Mouse (Mus musculus): ENCODE measurements around the gene Lsamp. TPM values are rescaled to one million over a fixed set of nuclear protein-coding genes. Genes with fewer than 3 reads are reported as not detected.
A peak's percentile ranks its signal among the peaks of the same experiment; 100 is the strongest.

Lsamp gene
- polyA plus RNA-seq, 1 experiment from 2014 or later = 168 TPM

GRCm38 (mm10) chr16:41542641-41543040 is 1558.5 kb downstream of the Lsamp start:
- Histone ChIP-seq H3K9me3 (ENCODE audit: control insufficient read depth, low read length) (no peaks in the 10 kb centered on the region), H3K4me1 (ENCODE audit: control insufficient read depth, insufficient read depth, low read length) (no peaks in the 10 kb centered on the region), H3K4me2 (ENCODE audit: low read depth, low read length) (no peak overlapping the region), H3K9ac (replicated peaks; ENCODE audit: low read depth, low read length) (no peak overlapping the region), H3K27me3 (ENCODE audit: control insufficient read depth, insufficient read depth, low read length) (no peaks in the 10 kb centered on the region), H3K4me3 (ENCODE audit: low read depth, low read length) (no peak overlapping the region), H3K27ac (ENCODE audit: low read depth, low read length) (no peak overlapping the region), H3K36me3 (ENCODE audit: control insufficient read depth, insufficient read depth, low read length) (no peaks in the 10 kb centered on the region)
- no peak for ATAC-seq (ENCODE audit: low read depth)
- 43% methylated on average over 2 of the region's 2 CpGs for WGBS

- WGBS = 32% methylated on average over 3 of the region's 3 CpGs
- H3K4me1 ChIP-seq (ENCODE audit: control insufficient read depth, insufficient read depth, low read length) = peaks cover 12% of the 10 kb centered on the region
- no peak overlapping the region for H3K9ac ChIP-seq (replicated peaks; ENCODE audit: low read depth, low read length)
- no peak overlapping the region for H3K4me2 ChIP-seq (ENCODE audit: low read depth, low read length)
- no peak for ATAC-seq (ENCODE audit: low read depth)
- H3K36me3 ChIP-seq (ENCODE audit: control insufficient read depth, insufficient read depth, low read length) = no peaks in the 10 kb centered on the region
- no peaks in the 10 kb centered on the region for H3K27me3 ChIP-seq (ENCODE audit: control insufficient read depth, insufficient read depth, low read length)
- no peak overlapping the region for H3K4me3 ChIP-seq (ENCODE audit: low read depth, low read length)
- H3K27ac ChIP-seq (ENCODE audit: low read depth, low read length) = peak overlapping the region; percentile 35; the same call in 1 of the 2 replicates
- H3K9me3 ChIP-seq (ENCODE audit: control insufficient read depth, low read length) = no peaks in the 10 kb centered on the region
Measured at GRCm38 (mm10) chr16:41551164-41551563, 1567.0 kb downstream of the Lsamp start.

GRCm38 (mm10) chr16:41551851-41552262 is 1567.7 kb downstream of the Lsamp start:
- no peaks in the 10 kb centered on the region for H3K36me3 ChIP-seq (ENCODE audit: control insufficient read depth, insufficient read depth, low read length)
- peaks cover 12% of the 10 kb centered on the region for H3K4me1 ChIP-seq (ENCODE audit: control insufficient read depth, insufficient read depth, low read length)
- H3K4me3 ChIP-seq (ENCODE audit: low read depth, low read length) = no peak overlapping the region
- ATAC-seq (ENCODE audit: low read depth) = peak; percentile 93
- no peak overlapping the region for H3K4me2 ChIP-seq (ENCODE audit: low read depth, low read length)
- H3K9ac ChIP-seq (replicated peaks; ENCODE audit: low read depth, low read length) = no peak overlapping the region
- H3K9me3 ChIP-seq (ENCODE audit: control insufficient read depth, low read length) = no peaks in the 10 kb centered on the region
- WGBS = 4% methylated on average over 3 of the region's 3 CpGs
- peak overlapping the region; percentile 35; the same call in 1 of the 2 replicates for H3K27ac ChIP-seq (ENCODE audit: low read depth, low read length)
- H3K27me3 ChIP-seq (ENCODE audit: control insufficient read depth, insufficient read depth, low read length) = no peaks in the 10 kb centered on the region

GRCm38 (mm10) chr16:41557104-41557503 is 1572.9 kb downstream of the Lsamp start:
- no peak overlapping the region for H3K27ac ChIP-seq (ENCODE audit: low read depth, low read length)
- H3K9ac ChIP-seq (replicated peaks; ENCODE audit: low read depth, low read length) = no peak overlapping the region
- H3K4me3 ChIP-seq (ENCODE audit: low read depth, low read length) = no peak overlapping the region
- no peaks in the 10 kb centered on the region for H3K27me3 ChIP-seq (ENCODE audit: control insufficient read depth, insufficient read depth, low read length)
- H3K4me1 ChIP-seq (ENCODE audit: control insufficient read depth, insufficient read depth, low read length) = peaks cover 5% of the 10 kb centered on the region
- H3K36me3 ChIP-seq (ENCODE audit: control insufficient read depth, insufficient read depth, low read length) = no peaks in the 10 kb centered on the region
- no peak overlapping the region for H3K4me2 ChIP-seq (ENCODE audit: low read depth, low read length)
- no peaks in the 10 kb centered on the region for H3K9me3 ChIP-seq (ENCODE audit: control insufficient read depth, low read length)
- peak; percentile 54; the same call in 1 of the 2 replicates for ATAC-seq (ENCODE audit: low read depth)

- H3K4me2 ChIP-seq (ENCODE audit: low read depth, low read length) = no peak overlapping the region
- WGBS = 57% methylated on average over 2 of the region's 2 CpGs
- H3K9ac ChIP-seq (replicated peaks; ENCODE audit: low read depth, low read length) = no peak overlapping the region
- ATAC-seq (ENCODE audit: low read depth) = no peak
- H3K36me3 ChIP-seq (ENCODE audit: control insufficient read depth, insufficient read depth, low read length) = no peaks in the 10 kb centered on the region
- no peak overlapping the region for H3K4me3 ChIP-seq (ENCODE audit: low read depth, low read length)
- H3K9me3 ChIP-seq (ENCODE audit: control insufficient read depth, low read length) = no peaks in the 10 kb centered on the region
- H3K27me3 ChIP-seq (ENCODE audit: control insufficient read depth, insufficient read depth, low read length) = no peaks in the 10 kb centered on the region
- H3K4me1 ChIP-seq (ENCODE audit: control insufficient read depth, insufficient read depth, low read length) = no peaks in the 10 kb centered on the region
- H3K27ac ChIP-seq (ENCODE audit: low read depth, low read length) = no peak overlapping the region
Measured at GRCm38 (mm10) chr16:41565233-41565632, 1581.1 kb downstream of the Lsamp start.

GRCm38 (mm10) chr16:41588675-41589301 is 1604.6 kb downstream of the Lsamp start:
- Histone ChIP-seq H3K36me3 (ENCODE audit: control insufficient read depth, insufficient read depth, low read length) (no peaks in the 10 kb centered on the region), H3K9ac (replicated peaks; ENCODE audit: low read depth, low read length) (no peak overlapping the region), H3K27me3 (ENCODE audit: control insufficient read depth, insufficient read depth, low read length) (no peaks in the 10 kb centered on the region), H3K27ac (ENCODE audit: low read depth, low read length) (peak overlapping the region; percentile 6; the same call in 1 of the 2 replicates), H3K4me1 (ENCODE audit: control insufficient read depth, insufficient read depth, low read length) (no peaks in the 10 kb centered on the region), H3K4me2 (ENCODE audit: low read depth, low read length) (no peak overlapping the region), H3K9me3 (ENCODE audit: control insufficient read depth, low read length) (no peaks in the 10 kb centered on the region), H3K4me3 (ENCODE audit: low read depth, low read length) (no peak overlapping the region)
- 61% methylated on average over 5 of the region's 5 CpGs for WGBS
- ATAC-seq (ENCODE audit: low read depth) = no peak

GRCm38 (mm10) chr16:41612229-41612628 is 1628.1 kb downstream of the Lsamp start:
- H3K4me2 ChIP-seq (ENCODE audit: low read depth, low read length) = no peak overlapping the region
- WGBS = 67% methylated on average over 1 of the region's 1 CpGs
- no peak overlapping the region for H3K27ac ChIP-seq (ENCODE audit: low read depth, low read length)
- H3K4me1 ChIP-seq (ENCODE audit: control insufficient read depth, insufficient read depth, low read length) = no peaks in the 10 kb centered on the region
- no peaks in the 10 kb centered on the region for H3K9me3 ChIP-seq (ENCODE audit: control insufficient read depth, low read length)
- no peak overlapping the region for H3K4me3 ChIP-seq (ENCODE audit: low read depth, low read length)
- no peaks in the 10 kb centered on the region for H3K36me3 ChIP-seq (ENCODE audit: control insufficient read depth, insufficient read depth, low read length)
- no peaks in the 10 kb centered on the region for H3K27me3 ChIP-seq (ENCODE audit: control insufficient read depth, insufficient read depth, low read length)
- H3K9ac ChIP-seq (replicated peaks; ENCODE audit: low read depth, low read length) = no peak overlapping the region
- no peak for ATAC-seq (ENCODE audit: low read depth)

- Histone ChIP-seq H3K4me1 (ENCODE audit: control insufficient read depth, insufficient read depth, low read length) (no peaks in the 10 kb centered on the region), H3K4me3 (ENCODE audit: low read depth, low read length) (no peak overlapping the region), H3K9me3 (ENCODE audit: control insufficient read depth, low read length) (no peaks in the 10 kb centered on the region), H3K27me3 (ENCODE audit: control insufficient read depth, insufficient read depth, low read length) (no peaks in the 10 kb centered on the region), H3K36me3 (ENCODE audit: control insufficient read depth, insufficient read depth, low read length) (no peaks in the 10 kb centered on the region), H3K4me2 (ENCODE audit: low read depth, low read length) (no peak overlapping the region), H3K9ac (replicated peaks; ENCODE audit: low read depth, low read length) (no peak overlapping the region), H3K27ac (ENCODE audit: low read depth, low read length) (no peak overlapping the region)
- 81% methylated on average over 1 of the region's 1 CpGs for WGBS
- no peak for ATAC-seq (ENCODE audit: low read depth)
Measured at GRCm38 (mm10) chr16:41623871-41624270, 1639.7 kb downstream of the Lsamp start.

GRCm38 (mm10) chr16:41633898-41634297 is 1649.7 kb downstream of the Lsamp start:
- Histone ChIP-seq H3K9ac (replicated peaks; ENCODE audit: low read depth, low read length) (no peak overlapping the region), H3K4me2 (ENCODE audit: low read depth, low read length) (no peak overlapping the region), H3K9me3 (ENCODE audit: control insufficient read depth, low read length) (no peaks in the 10 kb centered on the region), H3K4me3 (ENCODE audit: low read depth, low read length) (no peak overlapping the region), H3K36me3 (ENCODE audit: control insufficient read depth, insufficient read depth, low read length) (no peaks in the 10 kb centered on the region), H3K4me1 (ENCODE audit: control insufficient read depth, insufficient read depth, low read length) (no peaks in the 10 kb centered on the region), H3K27ac (ENCODE audit: low read depth, low read length) (no peak overlapping the region), H3K27me3 (ENCODE audit: control insufficient read depth, insufficient read depth, low read length) (no peaks in the 10 kb centered on the region)
- ATAC-seq (ENCODE audit: low read depth) = no peak
- WGBS = 32% methylated on average over 2 of the region's 2 CpGs
